Mouse (Mus musculus): ENCODE results near the gene Lrrc45.
"Not testable (repeated sequence)": the region's sequence is repeated elsewhere in the genome, so short reads cannot be mapped to it uniquely, and the experiment has no call there.

The Lrrc45 gene

DNA sequence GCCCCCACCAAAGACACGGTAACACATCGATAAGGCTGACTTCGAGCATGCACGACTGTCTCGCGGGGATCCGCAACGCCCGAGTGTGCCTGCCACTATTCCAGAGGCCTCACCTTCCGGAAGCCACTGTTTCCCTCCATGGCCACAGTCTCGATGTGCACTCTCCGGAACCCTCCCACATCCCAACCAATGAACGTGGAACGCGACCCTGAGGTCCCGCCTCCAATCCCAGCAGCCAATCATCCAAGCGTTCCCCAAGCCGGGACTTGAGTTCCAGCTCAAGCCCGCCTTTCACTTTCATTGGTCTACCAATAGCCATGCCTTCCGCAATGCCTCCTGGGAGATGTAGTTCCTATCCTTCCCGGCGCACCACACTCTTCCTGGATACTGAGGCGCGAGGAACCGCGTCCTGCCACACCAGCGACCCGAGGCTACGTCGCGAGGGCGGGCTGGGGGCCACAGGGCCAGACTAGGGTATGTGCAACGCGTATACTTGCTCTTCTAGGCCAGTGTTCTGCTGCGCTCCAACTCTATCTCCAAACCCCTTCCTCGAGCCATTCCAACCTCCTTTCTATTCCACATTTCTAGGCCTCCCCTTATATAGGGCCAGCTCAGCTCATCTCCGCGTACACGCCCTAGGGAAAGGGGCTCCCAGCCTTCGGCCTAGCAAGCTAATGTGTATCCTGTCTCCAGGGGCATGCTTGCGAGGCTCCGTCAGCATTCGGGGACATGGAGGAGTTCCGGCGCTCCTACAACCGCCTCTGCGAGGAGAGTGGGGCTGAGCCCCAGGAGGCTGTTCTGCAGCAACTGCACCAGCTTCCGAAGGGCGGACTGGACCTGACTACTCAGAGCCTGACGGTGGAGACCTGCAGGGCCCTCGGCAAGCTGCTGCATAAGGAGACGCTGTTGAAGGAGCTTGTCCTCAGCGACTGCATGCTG is at the start of gene Lrrc45, which contains the start of gene Cenpx:
Gene Lrrc45 (plus strand): TSS at position 346 of the 939 bp plus-strand sequence.
Gene Cenpx (minus strand): TSS at position 159 of the 939 bp plus-strand sequence.
- peak; percentile 93 for DNase-seq

DNA sequence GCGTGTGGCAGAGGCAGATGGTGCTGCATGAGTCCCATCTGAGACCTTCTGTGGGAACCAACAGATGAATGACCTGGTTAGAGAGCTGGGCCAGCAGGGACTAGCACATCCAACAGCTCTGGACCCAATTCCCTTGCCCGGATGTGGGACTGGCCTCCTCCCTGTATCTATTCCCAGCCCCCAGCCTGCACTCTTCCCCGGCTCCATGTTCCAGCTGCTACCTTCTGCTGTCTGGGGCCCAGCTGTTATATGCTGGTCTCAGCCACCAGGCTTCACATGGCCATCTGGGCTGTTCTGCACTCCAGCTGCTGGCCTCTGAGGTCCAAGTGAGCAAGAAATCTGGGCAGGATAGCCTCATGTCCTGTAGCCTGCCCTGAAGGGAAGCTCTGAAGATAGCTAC is 48.3 kb upstream of the Lrrc45 start:
- no peak for DNase-seq

DNA sequence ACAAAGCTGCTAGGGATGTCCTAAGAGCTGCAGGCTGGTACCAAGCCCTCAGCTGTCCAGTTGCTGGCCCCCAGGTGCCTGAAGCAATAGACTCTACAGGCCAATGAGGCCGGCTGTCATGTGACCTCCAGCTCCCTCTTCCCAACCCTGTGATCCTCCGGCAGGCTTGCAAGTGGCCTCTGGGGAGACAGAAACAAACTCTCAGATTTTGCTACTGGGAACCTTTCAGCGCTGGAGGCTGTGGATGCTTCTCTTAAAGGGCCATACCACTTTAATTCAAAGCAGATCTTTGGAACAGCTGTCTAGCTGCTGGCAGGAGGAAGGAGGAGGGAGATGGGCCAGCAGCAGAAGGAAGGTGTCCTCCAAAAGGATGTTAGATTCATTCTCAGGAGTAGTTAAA is 47.1 kb upstream of the Lrrc45 start:
- no peak for DNase-seq

DNA sequence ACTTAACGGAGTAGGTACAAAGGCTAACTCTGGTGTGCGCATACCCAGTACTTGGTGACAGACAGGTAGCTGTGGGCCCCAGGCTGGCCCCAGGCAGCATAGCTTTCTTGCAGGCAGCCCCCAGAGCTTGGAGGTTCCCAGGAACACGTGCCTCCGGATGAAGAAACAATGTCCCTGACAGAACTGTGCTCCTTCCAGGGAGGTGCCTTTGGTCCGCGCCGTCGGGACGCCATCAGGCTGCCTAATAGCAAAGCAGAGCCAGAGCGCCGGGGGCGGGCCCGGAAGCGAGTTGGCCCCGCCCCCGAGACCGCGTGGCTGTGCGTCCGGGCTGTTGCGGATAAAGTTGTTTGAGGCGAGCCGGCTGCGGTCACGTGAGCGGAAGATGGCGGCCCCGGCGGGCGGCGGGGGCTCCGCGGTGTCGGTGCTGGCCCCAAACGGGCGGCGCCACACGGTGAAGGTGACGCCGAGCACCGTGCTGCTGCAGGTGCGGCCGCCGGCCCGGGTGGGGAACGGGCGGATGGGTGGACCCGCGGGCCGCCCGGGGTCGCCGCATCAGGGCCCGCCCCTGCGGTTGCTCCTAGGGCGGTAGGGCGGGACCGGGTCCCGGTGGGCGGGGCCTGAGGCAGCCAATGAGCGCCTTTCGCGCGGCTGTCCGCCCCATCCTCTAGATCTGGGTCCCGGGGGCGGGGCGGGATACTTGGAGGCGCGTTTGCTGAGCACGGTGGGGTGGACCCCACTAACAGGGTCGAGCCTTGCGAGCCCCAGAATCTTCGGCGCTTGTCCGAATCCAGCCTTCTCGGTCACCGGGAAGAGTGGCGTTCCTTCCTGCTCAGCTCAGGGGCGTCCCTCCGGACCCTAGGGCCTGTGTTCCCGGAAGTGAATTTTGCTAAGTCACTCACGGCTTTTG is 40.8 kb upstream of the Lrrc45 start, which contains the start of gene Aspscr1:
Gene Aspscr1 (plus strand): TSS at position 287 of the 907 bp plus-strand sequence.
- DNase-seq = peak; percentile 95

DNA sequence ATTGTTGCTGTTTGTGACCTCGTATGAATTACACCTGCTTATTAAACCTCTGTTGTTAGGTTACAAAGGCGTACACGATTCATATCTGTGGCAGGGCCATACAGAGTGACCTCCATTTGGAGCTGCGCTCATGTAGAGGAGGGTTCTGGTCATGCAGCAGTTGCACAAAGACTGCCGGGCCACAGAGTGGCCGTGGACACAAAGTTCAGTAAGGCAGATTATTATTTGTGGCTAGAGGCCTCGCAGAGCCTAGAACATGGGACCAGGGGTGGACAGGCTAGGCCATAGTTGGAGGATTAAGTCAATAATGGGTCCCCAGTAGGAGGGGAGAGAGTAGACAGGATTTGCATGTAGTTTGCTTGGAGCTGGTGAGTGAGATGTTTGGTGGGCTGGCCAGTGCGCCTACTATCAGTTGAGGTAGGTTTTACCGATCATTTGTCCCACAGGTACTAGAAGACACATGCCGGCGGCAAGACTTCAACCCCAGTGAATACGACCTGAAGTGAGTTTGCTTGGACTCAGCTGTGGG is 40.1 kb upstream of the Lrrc45 start:
- no peak for DNase-seq

DNA sequence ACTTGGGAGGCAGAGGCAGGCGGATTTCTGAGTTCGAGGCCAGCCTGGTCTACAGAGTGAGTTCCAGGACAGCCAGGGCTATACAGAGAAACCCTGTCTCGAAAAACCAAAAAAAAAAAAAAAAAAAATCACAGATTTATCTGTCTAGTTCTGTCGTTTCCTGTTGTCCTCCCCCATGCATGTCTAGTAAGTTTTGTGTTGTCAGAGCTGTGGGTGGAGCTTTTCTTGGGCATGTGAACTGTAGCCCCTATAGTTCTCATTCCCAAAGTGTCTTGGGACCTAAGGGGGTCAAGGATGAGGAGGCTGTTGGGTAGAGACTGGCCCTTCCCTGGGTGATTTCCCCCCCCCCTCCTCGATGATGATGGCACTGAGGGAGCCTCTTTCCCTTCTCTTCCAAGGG is 37.9 kb upstream of the Lrrc45 start:
- not testable (repeated sequence) for DNase-seq

DNA sequence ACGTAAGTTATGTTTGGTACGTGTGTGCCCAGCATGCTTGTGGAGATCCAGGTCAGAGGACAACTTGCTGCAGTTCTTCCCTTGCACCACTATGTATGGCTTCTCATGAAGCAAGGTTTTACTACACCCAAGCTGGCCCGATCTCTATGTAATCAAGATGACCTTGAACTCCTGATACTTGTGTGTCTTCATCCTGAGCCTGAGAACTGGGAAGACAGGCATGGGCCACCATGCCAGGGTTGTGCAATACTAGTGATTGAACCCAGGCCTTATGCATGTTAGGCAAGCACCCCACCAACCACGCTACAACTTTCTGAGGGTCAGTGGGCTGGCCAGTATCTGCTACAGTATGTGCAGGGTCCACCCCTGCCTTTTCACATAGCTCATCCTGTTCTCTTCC is 36.8 kb upstream of the Lrrc45 start:
- DNase-seq = no peak

DNA sequence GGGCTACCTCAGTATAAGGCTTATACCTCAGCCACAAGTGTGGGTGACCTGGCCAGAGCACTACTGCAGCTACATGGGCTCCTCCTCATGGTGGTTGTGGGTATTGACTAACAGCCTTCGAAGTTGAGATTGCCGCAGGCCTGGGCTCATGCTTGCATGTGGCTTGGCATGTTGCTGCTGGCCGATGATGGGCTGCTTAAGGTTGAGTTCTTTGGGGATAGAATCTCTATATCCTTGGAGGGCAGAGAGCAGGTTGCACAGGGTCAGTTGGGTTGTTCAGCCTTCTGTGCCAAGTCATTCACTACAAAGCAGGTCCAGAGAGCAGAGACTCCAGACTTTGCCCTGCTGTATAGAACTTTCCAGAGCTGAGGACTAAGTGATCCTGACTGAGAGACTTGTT is 33.8 kb upstream of the Lrrc45 start:
- DNase-seq = no peak

DNA sequence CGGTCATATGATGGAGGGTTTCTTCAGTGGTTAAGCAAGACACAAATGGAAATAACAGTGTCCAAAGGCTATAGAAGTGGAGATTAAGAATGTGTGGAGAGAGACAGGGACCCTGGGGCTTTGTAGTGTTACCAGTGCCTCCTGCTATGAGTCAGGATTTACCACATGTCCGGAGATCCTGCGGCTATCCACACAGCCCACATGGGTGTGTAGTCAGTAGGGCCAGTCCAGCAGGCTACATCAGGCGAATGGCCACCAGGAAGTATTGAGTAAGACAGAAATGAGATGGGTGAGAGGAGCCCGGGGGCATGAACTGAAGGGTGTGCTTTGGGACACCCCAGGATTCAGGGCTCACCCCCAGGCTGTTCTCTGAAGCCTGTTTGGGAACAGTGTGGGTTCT is 31.0 kb upstream of the Lrrc45 start:
- no peak for DNase-seq

DNA sequence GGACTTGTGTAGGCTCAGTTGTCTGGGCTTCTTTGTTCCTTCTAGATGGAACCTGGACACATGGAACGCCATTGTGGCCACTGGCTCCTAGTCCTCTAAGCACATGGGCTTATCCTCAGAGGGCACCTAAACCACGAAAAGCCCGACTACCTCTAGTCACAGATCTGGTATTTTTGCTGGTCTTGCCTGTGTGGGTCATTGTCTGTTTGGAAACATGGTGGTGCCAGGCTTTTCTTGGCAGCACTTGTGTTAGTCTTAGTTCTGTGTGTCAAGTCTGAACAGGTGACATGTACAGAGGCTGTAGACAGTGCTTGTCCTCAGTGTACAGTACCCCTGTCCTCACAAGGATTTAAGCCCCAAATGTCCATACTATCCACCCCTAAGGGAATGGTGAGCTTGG is 30.2 kb upstream of the Lrrc45 start:
- DNase-seq = no peak

DNA sequence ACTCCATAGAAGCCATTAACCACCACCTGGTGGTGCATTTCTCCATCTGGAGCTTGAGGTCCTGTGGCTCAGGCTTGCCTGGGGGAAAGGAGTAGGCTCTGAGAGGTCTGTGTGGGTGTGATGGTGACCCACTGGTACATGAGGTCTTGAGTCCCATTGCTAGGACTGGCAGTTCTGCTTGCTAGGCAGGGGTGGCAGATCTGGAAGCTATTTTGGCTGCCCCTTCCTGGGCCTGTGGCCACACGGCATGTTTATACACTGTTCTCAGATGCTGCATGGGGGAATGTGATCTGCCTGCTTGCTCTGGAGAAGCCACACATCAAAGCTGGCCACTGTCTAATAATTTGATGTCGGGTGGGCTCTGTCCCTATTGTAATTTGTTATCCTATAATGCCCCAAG is 29.6 kb upstream of the Lrrc45 start:
- no peak for DNase-seq

DNA sequence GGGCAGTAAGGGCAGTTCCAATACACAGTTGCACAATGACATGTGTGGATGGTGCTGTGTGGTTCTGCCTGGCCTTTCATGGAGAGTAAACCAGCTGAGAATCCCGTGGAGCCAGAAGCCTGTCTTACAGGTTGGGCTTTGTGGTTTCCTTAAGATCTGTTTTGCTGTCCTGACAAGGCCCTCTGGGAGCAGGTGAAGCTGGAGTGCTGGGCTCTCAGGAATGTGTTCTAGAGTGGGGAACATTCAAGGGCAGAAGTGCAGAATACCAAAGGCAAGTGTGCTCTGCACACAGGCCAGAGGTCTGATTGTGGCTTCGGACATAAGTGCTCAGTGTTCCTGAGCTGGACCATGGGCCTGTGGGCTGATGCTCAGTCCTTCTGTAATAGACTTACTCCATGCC is 29.1 kb upstream of the Lrrc45 start:
- no peak for DNase-seq

DNA sequence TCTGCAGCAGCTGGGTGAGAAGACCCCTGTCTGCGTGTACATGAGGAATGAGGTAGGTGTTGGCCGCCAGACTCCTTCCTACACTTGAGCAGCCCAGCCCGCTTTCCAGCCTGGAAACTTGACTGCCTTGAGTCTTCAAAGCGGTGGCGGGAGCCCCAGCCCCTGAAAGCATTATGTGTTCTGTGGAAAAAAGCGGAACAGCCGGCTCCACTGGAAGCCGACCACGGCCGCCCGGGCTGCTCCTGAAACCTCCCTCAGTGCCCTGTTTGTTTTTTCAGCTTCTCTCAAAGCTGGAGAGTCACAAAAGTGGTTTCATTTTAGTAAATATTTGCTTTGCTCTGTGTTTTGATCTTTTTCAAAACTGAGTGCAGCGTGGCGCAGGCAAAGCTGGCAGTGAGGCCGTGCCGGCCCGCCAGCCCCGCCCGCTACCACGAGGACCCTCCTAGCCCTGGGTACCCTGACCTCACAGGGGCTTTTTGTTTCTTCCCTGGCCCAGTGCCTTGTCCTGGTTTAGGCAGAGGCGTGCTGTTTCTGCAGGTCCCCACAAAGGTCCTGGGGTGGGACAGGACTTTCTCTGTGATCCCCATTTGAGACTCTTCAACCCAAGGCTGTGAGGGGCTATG is 27.0 kb upstream of the Lrrc45 start:
- no peak for DNase-seq

DNA sequence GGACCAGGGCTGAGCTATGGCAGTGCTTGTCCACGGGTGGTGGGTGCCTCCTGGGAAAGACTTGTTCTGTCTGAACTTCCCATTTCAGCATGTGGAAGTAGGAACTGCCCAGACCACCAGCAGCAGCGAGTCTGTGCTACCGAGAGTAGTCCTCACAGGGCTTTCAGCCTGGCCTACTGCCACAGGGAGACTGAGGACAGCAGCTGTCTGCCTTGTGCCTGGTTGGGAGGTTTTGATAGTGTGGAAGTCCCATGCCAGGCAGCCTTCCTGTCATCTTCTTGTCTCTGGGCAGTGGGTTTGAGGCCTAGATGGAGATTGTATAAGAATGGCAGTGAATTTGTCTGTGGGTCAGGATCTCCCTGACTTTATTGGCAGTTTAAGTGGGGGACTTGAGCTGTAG is 24.4 kb upstream of the Lrrc45 start:
- no peak for DNase-seq

DNA sequence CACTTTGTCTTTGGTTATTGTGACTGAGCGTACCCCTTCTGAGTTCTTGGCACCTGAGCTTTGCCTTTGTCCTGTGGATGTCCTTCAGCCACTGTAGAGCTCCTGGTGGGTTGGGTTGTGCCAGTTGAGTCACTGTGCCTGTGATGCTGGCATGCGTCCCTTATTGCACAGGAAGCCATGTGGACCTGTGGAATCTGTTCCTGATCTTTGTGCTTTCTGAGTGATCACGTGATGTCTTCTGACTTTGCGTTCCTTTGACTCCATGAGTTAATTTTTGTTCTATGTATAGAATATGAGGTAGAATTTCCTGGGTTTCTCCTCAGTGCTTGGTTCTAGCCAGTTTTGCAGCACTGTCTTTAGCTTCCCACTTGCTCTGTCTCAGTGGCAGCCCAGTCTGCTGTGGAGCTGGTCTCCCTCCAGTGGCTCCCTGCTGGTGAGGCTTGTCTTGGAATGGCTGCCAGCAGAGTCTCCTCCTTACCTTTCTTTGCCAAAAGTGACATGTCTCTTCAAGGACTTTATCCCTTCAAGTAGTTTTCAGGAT is 21.2 kb upstream of the Lrrc45 start:
- no peak for DNase-seq

DNA sequence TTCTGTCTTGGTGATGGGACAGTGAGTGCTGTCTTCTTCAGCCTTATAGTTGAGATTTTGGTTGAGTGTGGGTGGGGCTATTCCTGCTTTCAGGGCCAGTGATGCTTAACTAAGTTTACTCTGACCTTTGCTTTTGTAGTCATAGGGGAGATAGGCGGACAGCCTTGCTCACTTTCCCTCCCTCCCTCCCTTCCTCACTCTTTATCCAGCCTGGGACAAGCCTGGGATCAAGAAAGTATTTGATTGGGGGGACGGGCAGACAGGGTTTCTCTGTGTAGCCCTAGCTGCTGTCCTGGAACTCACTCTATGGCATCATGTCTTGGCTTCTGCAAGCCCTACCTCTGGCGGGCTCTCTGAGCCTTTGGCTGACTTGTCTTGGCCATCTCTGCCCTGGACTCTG is 20.3 kb upstream of the Lrrc45 start:
- DNase-seq = no peak

DNA sequence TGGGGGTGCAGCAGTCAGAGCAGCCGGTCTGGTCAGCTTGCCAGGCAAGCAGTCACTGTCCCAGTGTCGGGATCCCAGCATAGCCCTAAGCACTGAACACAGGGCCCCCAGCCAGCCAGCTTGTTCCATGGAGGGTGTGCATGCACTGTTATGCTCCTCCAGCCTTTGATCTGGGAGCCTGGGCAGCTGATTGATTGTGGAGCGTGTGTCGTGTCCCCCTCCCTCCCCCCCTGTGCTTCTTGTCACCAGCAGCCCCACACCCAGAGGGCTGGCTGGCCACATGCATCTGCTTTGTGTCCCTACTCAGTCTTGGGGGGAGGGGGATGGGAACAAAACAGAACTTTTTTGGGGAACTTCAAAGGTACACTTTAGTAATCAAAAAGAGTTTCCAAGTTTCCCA is 18.5 kb upstream of the Lrrc45 start:
- no peak for DNase-seq

DNA sequence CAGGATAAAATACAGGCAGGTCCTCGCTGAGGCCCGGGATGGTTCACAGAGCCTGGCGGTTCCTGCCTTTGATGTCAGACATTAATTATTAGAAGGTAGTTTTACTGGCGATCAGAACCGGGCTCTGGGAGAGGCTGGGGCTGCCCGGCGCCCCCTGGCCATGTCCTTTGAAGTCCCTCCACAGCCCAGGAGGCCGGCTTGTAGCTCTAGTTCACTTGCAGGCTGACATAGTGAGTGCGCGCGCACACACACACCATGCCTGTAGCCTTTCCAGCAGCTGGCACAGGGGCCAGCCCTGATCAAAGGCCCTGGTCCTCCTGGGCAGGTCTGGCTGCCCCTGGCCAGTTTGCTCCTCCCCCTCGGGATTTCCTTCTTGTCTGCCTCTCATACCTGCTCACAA is 18.1 kb upstream of the Lrrc45 start:
- DNase-seq = no peak

DNA sequence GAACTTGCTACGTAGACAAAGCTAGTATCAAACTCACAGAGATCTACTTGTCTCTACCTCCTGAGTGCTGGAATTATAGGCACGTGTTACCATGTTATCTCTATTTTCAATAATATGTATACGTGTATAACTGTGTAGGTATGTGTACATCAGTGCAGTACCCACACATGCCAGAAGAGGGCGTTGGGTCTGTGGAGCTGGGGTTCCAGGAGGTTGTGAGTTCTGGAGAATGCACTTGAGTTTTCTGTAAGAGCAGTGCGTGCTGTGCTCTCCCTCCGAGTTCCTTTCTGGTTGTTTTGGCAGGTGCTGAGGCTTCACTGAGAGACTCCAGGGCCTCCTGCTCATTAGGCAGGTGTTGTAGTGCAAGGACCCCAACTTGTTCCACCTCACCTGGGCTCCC is 17.2 kb upstream of the Lrrc45 start:
- no peak for DNase-seq

DNA sequence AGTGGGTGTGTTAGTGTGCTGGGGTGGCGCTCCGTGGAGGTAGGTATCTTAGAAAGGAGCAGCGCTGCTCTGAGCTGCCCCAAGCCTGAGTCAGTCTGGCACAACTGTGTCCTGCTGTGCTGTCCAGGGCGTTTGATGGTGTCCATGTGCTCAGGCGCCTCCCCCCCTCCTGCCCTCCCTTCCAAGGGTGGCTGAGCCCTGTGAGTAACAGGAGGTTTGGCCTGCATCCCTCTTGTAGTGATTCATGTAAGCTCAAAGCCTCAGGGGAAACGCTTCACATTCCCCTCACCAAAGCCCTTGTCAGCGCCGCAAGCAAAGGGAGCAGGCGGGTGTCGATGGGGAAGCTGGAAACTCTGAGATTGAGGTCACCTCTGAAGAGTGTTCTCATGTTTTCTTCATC is 16.0 kb upstream of the Lrrc45 start:
- no peak for DNase-seq

DNA sequence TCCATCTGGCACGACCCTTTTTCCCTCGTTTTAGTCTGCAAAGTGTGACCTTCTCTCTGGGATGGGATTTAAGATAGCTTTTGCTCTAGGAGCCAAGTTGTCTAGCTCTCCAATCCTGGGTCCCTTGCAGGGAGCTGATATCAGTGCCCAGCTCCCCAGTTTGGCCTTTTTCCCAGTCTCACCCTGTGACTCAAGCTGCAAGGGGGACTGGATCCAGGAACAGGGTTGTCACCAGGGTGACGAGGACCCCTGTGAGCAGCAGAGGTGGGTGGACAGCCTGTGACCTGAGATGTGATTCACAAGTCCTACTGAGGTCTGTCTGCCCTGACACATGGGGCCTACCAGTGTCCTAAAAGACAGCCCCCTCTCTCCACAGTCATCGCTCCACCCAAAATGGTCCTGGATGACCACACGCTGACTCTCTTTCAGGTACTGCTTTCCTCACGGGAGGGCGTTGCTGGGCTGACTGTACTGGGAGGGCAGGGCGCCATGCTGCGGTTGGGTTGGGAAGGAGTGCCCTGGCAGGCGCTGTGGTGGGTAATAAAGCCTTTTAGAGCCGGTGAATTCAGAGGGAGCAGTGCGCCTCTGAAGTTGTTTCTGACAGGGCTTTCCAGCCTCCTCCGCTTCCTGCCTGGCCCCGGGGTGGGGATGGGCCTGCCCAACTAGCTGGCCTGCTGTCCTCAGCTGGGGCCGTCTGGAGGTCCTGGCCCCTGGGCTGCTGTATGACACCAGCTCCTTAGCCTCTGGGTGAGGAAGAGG is 9.8 kb upstream of the Lrrc45 start:
- no peak for DNase-seq
